In genomic region chr16:35239966-35240730, GRCm38 (mm10) we compare ENCODE assay signal across 22 mouse cellular contexts.
DNase-seq lines count a peak whose midpoint lies in the region; ATAC-seq and TF ChIP-seq lines count a peak whose summit lies in the region.
"Had no signal": no experiment of that assay in that cellular context is flagged by ENCODE, and none has a peak within 500 bp of the region (broad histone marks: within the 10 kb centered on the region; RNA-seq: fewer than 3 reads in every experiment).

No protein-coding gene starts in this region.

- ATAC-seq in forebrain, embryonic 16.5 days: peak; percentile 39; the same call in 1 of the 2 replicates
- ATAC-seq in forebrain, postnatal 0 days: no peak; the same call in 1 of the 2 replicates
- ATAC-seq in hindbrain, embryonic 15.5 days (ENCODE audit: low FRiP score, low read depth): 0 out of 2 replicates have a peak, but pooled peaks have one; percentile 40
- ATAC-seq in hindbrain, embryonic 14.5 days (ENCODE audit: low FRiP score): no peak
- 0 out of 2 replicates have a peak, but pooled peaks have one; percentile 24 for ATAC-seq in midbrain, embryonic 13.5 days
- no peak for ATAC-seq in midbrain, embryonic 15.5 days (replicated peaks)
- ATAC-seq: CD4-positive, CD25-positive, alpha-beta regulatory T cell, adult 4 months; intestine, postnatal 0 days had no signal

- H3K9ac ChIP-seq in forebrain, embryonic 16.5 days (replicated peaks; ENCODE audit: low read depth, low read length): no peak overlapping the region
- H3K9ac ChIP-seq in forebrain, postnatal 0 days: no peak overlapping the region
- H3K9ac ChIP-seq in hindbrain, embryonic 15.5 days: no peak overlapping the region
- H3K9ac ChIP-seq in hindbrain, embryonic 14.5 days: no peak overlapping the region
- no peak overlapping the region for H3K9ac ChIP-seq in midbrain, embryonic 13.5 days (replicated peaks)
- H3K9ac ChIP-seq in midbrain, embryonic 15.5 days: no peak overlapping the region
- H3K9ac ChIP-seq: liver, embryonic 13.5 days; neural tube, embryonic 15.5 days; stomach, embryonic 15.5 days had no signal

- H3K27me3 ChIP-seq in forebrain, embryonic 16.5 days (replicated peaks; ENCODE audit: control insufficient read depth, insufficient read depth, low read length): no peaks in the 10 kb centered on the region
- H3K27me3 ChIP-seq in forebrain, postnatal 0 days (ENCODE audit: insufficient read depth, low read length): no peaks in the 10 kb centered on the region
- no peaks in the 10 kb centered on the region for H3K27me3 ChIP-seq in hindbrain, embryonic 15.5 days
- H3K27me3 ChIP-seq in hindbrain, embryonic 14.5 days (ENCODE audit: control insufficient read depth, insufficient read depth, low read length): no peaks in the 10 kb centered on the region
- no peaks in the 10 kb centered on the region; the same call in 1 of the 2 replicates for H3K27me3 ChIP-seq in midbrain, embryonic 13.5 days
- H3K27me3 ChIP-seq in midbrain, embryonic 15.5 days (replicated peaks): no peaks in the 10 kb centered on the region
- H3K27me3 ChIP-seq: liver, embryonic 13.5 days; neural tube, embryonic 15.5 days; stomach, embryonic 15.5 days had no signal

- H3K4me1 ChIP-seq in forebrain, embryonic 16.5 days (replicated peaks; ENCODE audit: control insufficient read depth, insufficient read depth, low read length): peaks cover 14% of the 10 kb centered on the region
- H3K4me1 ChIP-seq in forebrain, postnatal 0 days (ENCODE audit: insufficient read depth): peaks cover 5% of the 10 kb centered on the region
- H3K4me1 ChIP-seq in hindbrain, embryonic 15.5 days (replicated peaks): peaks cover 26% of the 10 kb centered on the region
- H3K4me1 ChIP-seq in hindbrain, embryonic 14.5 days (replicated peaks; ENCODE audit: control insufficient read depth, insufficient read depth, low read length): peaks cover 8% of the 10 kb centered on the region; the same call in 1 of the 2 replicates
- H3K4me1 ChIP-seq in midbrain, embryonic 13.5 days (replicated peaks): peaks cover 22% of the 10 kb centered on the region
- H3K4me1 ChIP-seq in midbrain, embryonic 15.5 days: peaks cover 12% of the 10 kb centered on the region
- H3K4me1 ChIP-seq: liver, embryonic 13.5 days; stomach, embryonic 15.5 days had no signal

- 73% methylated on average over 4 of the region's 4 CpGs for WGBS in forebrain, embryonic 16.5 days
- 53% methylated on average over 4 of the region's 4 CpGs for WGBS in forebrain, postnatal 0 days
- 75% methylated on average over 4 of the region's 4 CpGs for WGBS in hindbrain, embryonic 15.5 days
- 82% methylated on average over 4 of the region's 4 CpGs for WGBS in hindbrain, embryonic 14.5 days
- 86% methylated on average over 4 of the region's 4 CpGs for WGBS in midbrain, embryonic 13.5 days
- 79% methylated on average over 4 of the region's 4 CpGs for WGBS in midbrain, embryonic 15.5 days

- no peaks in the 10 kb centered on the region for H3K36me3 ChIP-seq in forebrain, embryonic 16.5 days (ENCODE audit: control insufficient read depth, insufficient read depth)
- H3K36me3 ChIP-seq in forebrain, postnatal 0 days (ENCODE audit: insufficient read depth): no peaks in the 10 kb centered on the region
- no peaks in the 10 kb centered on the region for H3K36me3 ChIP-seq in hindbrain, embryonic 15.5 days
- H3K36me3 ChIP-seq in hindbrain, embryonic 14.5 days (replicated peaks; ENCODE audit: control insufficient read depth, insufficient read depth): no peaks in the 10 kb centered on the region
- H3K36me3 ChIP-seq in midbrain, embryonic 13.5 days: no peaks in the 10 kb centered on the region
- H3K36me3 ChIP-seq in midbrain, embryonic 15.5 days (replicated peaks): no peaks in the 10 kb centered on the region
- H3K36me3 ChIP-seq: heart, embryonic 10.5 days; liver, embryonic 13.5 days; neural tube, embryonic 15.5 days; stomach, embryonic 15.5 days had no signal

- H3K27ac ChIP-seq in forebrain, embryonic 16.5 days (ENCODE audit: low read length): no peak overlapping the region
- no peak overlapping the region for H3K27ac ChIP-seq in forebrain, postnatal 0 days (ENCODE audit: low read depth, low read length)
- H3K27ac ChIP-seq in hindbrain, embryonic 15.5 days (replicated peaks): peak overlapping the region; percentile 20; the same call in 1 of the 2 replicates
- no peak overlapping the region for H3K27ac ChIP-seq in hindbrain, embryonic 14.5 days
- H3K27ac ChIP-seq in midbrain, embryonic 13.5 days: no peak overlapping the region
- H3K27ac ChIP-seq in midbrain, embryonic 15.5 days: no peak overlapping the region
- H3K27ac ChIP-seq: heart, embryonic 10.5 days; liver, embryonic 13.5 days; neural tube, embryonic 15.5 days; stomach, embryonic 15.5 days had no signal

- H3K4me2 ChIP-seq in forebrain, embryonic 16.5 days (ENCODE audit: low read length): no peak overlapping the region
- no peak overlapping the region for H3K4me2 ChIP-seq in forebrain, postnatal 0 days (ENCODE audit: low read depth)
- H3K4me2 ChIP-seq in hindbrain, embryonic 15.5 days: no peak overlapping the region
- H3K4me2 ChIP-seq in hindbrain, embryonic 14.5 days (replicated peaks): no peak overlapping the region
- H3K4me2 ChIP-seq in midbrain, embryonic 13.5 days (replicated peaks): no peak overlapping the region
- no peak overlapping the region for H3K4me2 ChIP-seq in midbrain, embryonic 15.5 days
- H3K4me2 ChIP-seq: liver, embryonic 13.5 days; neural tube, embryonic 15.5 days; stomach, embryonic 15.5 days had no signal

- TF ChIP-seq CTCF in forebrain, postnatal 0 days (IDR thresholded peaks at IDR 0.05; ENCODE audit: low read depth): no peak

- DNase-seq in forebrain, postnatal 0 days: no peak
- DNase-seq in hindbrain, embryonic 14.5 days (ENCODE audit: low spot score): no peak
- peak; percentile 32 for DNase-seq in skeletal muscle tissue, adult 2 months (ENCODE audit: low read depth, low spot score)
- DNase-seq in kidney, postnatal 25 days: no peak
- DNase-seq: adrenal gland, postnatal 25 days; cerebellum, adult 9-10 months; heart, postnatal 4 days; layer of hippocampus, postnatal 36 days; liver, embryonic 13.5 days; lung, adult 2 months; right cerebral cortex, adult 18-20 months; right cerebral cortex, postnatal 4 days; thymus, postnatal 25 days had no signal

- H3K9me3 ChIP-seq in forebrain, embryonic 16.5 days (ENCODE audit: control insufficient read depth, low read length): no peaks in the 10 kb centered on the region
- no peaks in the 10 kb centered on the region for H3K9me3 ChIP-seq in forebrain, postnatal 0 days (ENCODE audit: low read length)
- H3K9me3 ChIP-seq in hindbrain, embryonic 15.5 days: no peaks in the 10 kb centered on the region
- H3K9me3 ChIP-seq in hindbrain, embryonic 14.5 days (ENCODE audit: control insufficient read depth, low read length): no peaks in the 10 kb centered on the region
- no peaks in the 10 kb centered on the region for H3K9me3 ChIP-seq in midbrain, embryonic 13.5 days
- no peaks in the 10 kb centered on the region for H3K9me3 ChIP-seq in midbrain, embryonic 15.5 days
- H3K9me3 ChIP-seq: heart, embryonic 10.5 days; liver, embryonic 13.5 days; neural tube, embryonic 15.5 days; stomach, embryonic 15.5 days had no signal

- H3K4me3 ChIP-seq in forebrain, embryonic 16.5 days (replicated peaks; ENCODE audit: low read length): no peak overlapping the region
- no peak overlapping the region for H3K4me3 ChIP-seq in forebrain, postnatal 0 days (ENCODE audit: low read depth, low read length)
- H3K4me3 ChIP-seq in hindbrain, embryonic 15.5 days: no peak overlapping the region
- no peak overlapping the region for H3K4me3 ChIP-seq in hindbrain, embryonic 14.5 days (replicated peaks; ENCODE audit: low read length)
- no peak overlapping the region for H3K4me3 ChIP-seq in midbrain, embryonic 13.5 days (replicated peaks)
- no peak overlapping the region for H3K4me3 ChIP-seq in midbrain, embryonic 15.5 days
- H3K4me3 ChIP-seq: heart, embryonic 10.5 days; liver, embryonic 13.5 days; neural tube, embryonic 15.5 days; stomach, embryonic 15.5 days had no signal

Comparison
In these comparisons a context has a peak if more than half of its experiments do, and no peak if none do; other contexts are left out.
1. ATAC-seq: peak in forebrain, embryonic 16.5 days (single experiment), hindbrain, embryonic 15.5 days (single experiment) and midbrain, embryonic 13.5 days (single experiment); none in forebrain, postnatal 0 days (single experiment), hindbrain, embryonic 14.5 days (single experiment) and midbrain, embryonic 15.5 days (single experiment).